Mouse (Mus musculus) large intestine, adult 2 months (tissue): ENCODE results near the gene Tmem62. TPM values are rescaled to one million over a fixed set of nuclear protein-coding genes. Genes with fewer than 3 reads are reported as not detected.

Experiments
- DNase-seq: peaks from one replicate; pipeline ENCODE4 v3.0.0-alpha.2; 2012; ENCODE audit warnings: low read depth, low spot score
- WGBS: fragments of 180-500 bp; shearing (Covaris S2); methylation state at CpG from one replicate; pipeline ENCODE4 v1.1.7; 2018; 5-methylcytosine and 5-hydroxymethylcytosine counted together
- polyA plus RNA-seq: library from polyadenylated mRNA; depleted of rRNA; stranded (reverse); fragments of >200 nt; gene quantifications from 2 replicates; pipeline ENCODE4 v1.2.3, GENCODE M21; 2012; rRNA removed

Gene Tmem62
- polyA plus RNA-seq, 1 experiment: 6.3 TPM

- no peak for DNase-seq
- WGBS: 76% methylated on average over 4 of the region's 4 CpGs
Measured at GRCm38 (mm10) chr2:121045653-121046052, 68.8 kb downstream of the Tmem62 start.

DNA sequence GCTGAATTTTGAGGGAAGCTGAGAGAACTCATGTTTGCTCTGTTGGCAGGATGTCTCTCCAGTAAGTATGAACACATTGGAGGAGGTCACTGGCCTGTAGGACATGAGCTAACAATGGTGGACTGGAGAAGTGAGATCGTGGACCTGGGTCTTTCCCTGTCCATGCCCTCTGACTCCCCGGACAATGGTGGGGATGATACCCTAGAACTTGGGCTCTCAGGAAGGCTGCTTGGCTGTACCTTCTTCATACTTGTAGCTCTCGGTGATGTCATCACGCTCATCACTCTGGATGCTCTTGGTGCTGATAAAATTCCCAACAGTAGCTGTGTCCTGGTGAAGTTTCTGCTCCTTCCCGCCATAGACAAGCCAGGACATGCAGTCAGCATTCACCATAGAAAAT is 75.4 kb downstream of the Tmem62 start:
- WGBS: 90% methylated on average over 5 of the region's 5 CpGs

GRCm38 (mm10) chr2:121054060-121054459 is 77.2 kb downstream of the Tmem62 start:
- WGBS: 39% methylated on average over 2 of the region's 2 CpGs
- no peak for DNase-seq

More for the DNA sequence above, 75.4 kb downstream of the Tmem62 start:
- no peak for DNase-seq

DNA sequence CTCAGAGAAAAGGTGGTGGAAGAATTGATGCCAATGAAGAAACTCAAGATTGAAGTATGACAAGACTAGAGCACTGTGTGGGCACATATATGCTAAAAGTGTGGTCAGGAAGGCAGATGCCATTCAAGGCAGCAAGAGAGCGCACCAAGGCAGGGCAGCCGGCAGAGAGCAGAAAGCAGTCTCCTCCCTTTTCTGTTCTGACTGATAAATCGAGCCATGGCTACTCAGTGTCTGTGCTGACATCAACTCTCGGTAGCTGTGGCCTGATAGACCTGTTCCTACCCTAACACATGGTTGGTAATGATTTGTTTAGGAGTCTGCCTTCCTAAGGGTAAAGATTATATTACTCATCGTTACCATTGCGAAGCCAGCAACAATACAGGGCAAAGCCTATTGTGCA is 79.1 kb downstream of the Tmem62 start:
- no peak for DNase-seq
- WGBS: 80% methylated on average over 6 of the region's 6 CpGs

Other genes with a start within 250 kb of the Tmem62 start
- 9.2 and 18.0 TPM in 2 replicates for gene Cdan1, start 126.9 kb upstream of the Tmem62 start, polyA plus RNA-seq
- gene Ttbk2, start 126.4 kb upstream of the Tmem62 start, polyA plus RNA-seq: 0.58 and 1.3 TPM in 2 replicates
- gene Ubr1, start 6.3 kb upstream of the Tmem62 start, polyA plus RNA-seq: 5.7 and 12.2 TPM in 2 replicates
- gene Ccndbp1, start 31.4 kb downstream of the Tmem62 start, polyA plus RNA-seq: 24.1 and 26.4 TPM in 2 replicates
- 1.2 and 1.5 TPM in 2 replicates for gene Epb42, start 60.1 kb downstream of the Tmem62 start, polyA plus RNA-seq
- 0.55 and 0.64 TPM in 2 replicates for gene Tgm5, start 108.8 kb downstream of the Tmem62 start, polyA plus RNA-seq
- not detected in 2 replicates for gene Tgm7, start 132.8 kb downstream of the Tmem62 start, polyA plus RNA-seq
- 2.2 and 2.9 TPM in 2 replicates for gene Adal, start 163.4 kb downstream of the Tmem62 start, polyA plus RNA-seq
- 8.6 and 9.3 TPM in 2 replicates for gene Lcmt2, start 163.6 kb downstream of the Tmem62 start, polyA plus RNA-seq
- 13.4 and 27.9 TPM in 2 replicates for gene Tubgcp4, start 193.6 kb downstream of the Tmem62 start, polyA plus RNA-seq
- 2.4 and 4.6 TPM in 2 replicates for gene Zscan29, start 194.1 kb downstream of the Tmem62 start, polyA plus RNA-seq